Mouse (Mus musculus) lung, adult 2 months (tissue): ENCODE results near the gene Olfr19.

Experiments used
- CTCF ChIP-seq: fragments of 200-500 bp; IDR thresholded peaks from 2 replicates; pipeline ENCODE4 v1.5.1; 2011; ENCODE audit warnings: mild to moderate bottlenecking, low read length, control low read depth; ENCODE audit not compliant: insufficient read depth
- POLR2A ChIP-seq: fragments of 200-500 bp; IDR thresholded peaks from 2 replicates; pipeline ENCODE4 v1.6.1; 2011; ENCODE audit warnings: low read depth, mild to moderate bottlenecking, control low read depth, low read length, borderline replicate concordance; ENCODE audit errors: extremely low read depth

DNA sequence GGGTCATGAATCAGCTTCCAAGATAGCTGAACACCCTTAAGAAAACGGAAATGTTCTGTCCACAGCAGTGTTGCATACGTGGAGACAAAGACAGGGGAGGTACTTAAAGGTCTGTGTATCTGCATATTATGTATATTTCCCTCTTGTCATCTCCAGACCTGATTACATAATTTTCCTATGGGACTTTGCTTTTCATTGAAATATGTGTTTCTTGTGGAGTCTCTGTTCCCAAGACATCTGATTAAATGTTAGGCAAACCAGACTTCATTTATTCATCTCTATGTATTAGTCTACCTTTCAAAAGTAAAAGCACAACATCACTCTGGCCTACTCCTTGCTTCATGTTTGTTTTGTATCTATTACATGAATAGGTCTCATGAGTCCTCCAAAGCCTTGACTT lies at the start of gene Olfr19:
- TF ChIP-seq POLR2A: no peak
- no peak for TF ChIP-seq CTCF
